Mouse (Mus musculus): ENCODE measurements around the gene Vps37d.

- TF ChIP-seq CTCF (IDR thresholded peaks at IDR 0.05; ENCODE audit: low read depth, low read length), result no peak
- TF ChIP-seq POLR2A (IDR thresholded peaks at IDR 0.05; ENCODE audit: borderline replicate concordance, low read depth, low read length), result no peak
Measured at GRCm38 (mm10) chr5:135076931-135077505, 1.0 kb downstream of the Vps37d start.

Data from bone marrow macrophage, adult 2 months (primary cell).